Mouse (Mus musculus): ENCODE results near the gene Pde7b. TPM values are rescaled to one million over a fixed set of nuclear protein-coding genes. Genes with fewer than 3 reads are reported as not detected.
"Not testable (repeated sequence)": the region's sequence is repeated elsewhere in the genome, so short reads cannot be mapped to it uniquely, and the experiment has no call there.

The Pde7b gene
- polyA plus RNA-seq, 2 experiments from 2014 or later, result 0.15 to 0.33 TPM

GRCm38 (mm10) chr10:20547951-20548551 lies 176.8 kb downstream of the Pde7b start:
- no peak for ATAC-seq

- no peak for ATAC-seq
Observed at GRCm38 (mm10) chr10:20543121-20543520, 181.8 kb downstream of the Pde7b start.

- no peak for ATAC-seq
Observed at GRCm38 (mm10) chr10:20533811-20534210, 191.1 kb downstream of the Pde7b start.

GRCm38 (mm10) chr10:20531921-20532320 lies 193.0 kb downstream of the Pde7b start:
- ATAC-seq, result no peak

- ATAC-seq, result no peak
Observed at GRCm38 (mm10) chr10:20528544-20529411, 196.1 kb downstream of the Pde7b start.

- no peak for ATAC-seq
Observed at GRCm38 (mm10) chr10:20527737-20528136, 197.1 kb downstream of the Pde7b start.

- ATAC-seq, result no peak
Observed at GRCm38 (mm10) chr10:20518529-20518889, 206.4 kb downstream of the Pde7b start.

GRCm38 (mm10) chr10:20517756-20518528 lies 206.9 kb downstream of the Pde7b start:
- not testable (repeated sequence) for ATAC-seq

GRCm38 (mm10) chr10:20513891-20514290 lies 211.0 kb downstream of the Pde7b start:
- ATAC-seq, result no peak

- no peak for ATAC-seq
Observed at GRCm38 (mm10) chr10:20513461-20513860, 211.4 kb downstream of the Pde7b start.

- no peak for ATAC-seq
Observed at GRCm38 (mm10) chr10:20509819-20510218, 215.1 kb downstream of the Pde7b start.

GRCm38 (mm10) chr10:20508497-20508896 lies 216.4 kb downstream of the Pde7b start:
- no peak for ATAC-seq

GRCm38 (mm10) chr10:20507732-20508412 lies 217.0 kb downstream of the Pde7b start:
- no peak for ATAC-seq

GRCm38 (mm10) chr10:20507069-20507468 lies 217.8 kb downstream of the Pde7b start:
- no peak for ATAC-seq

GRCm38 (mm10) chr10:20505454-20505853 lies 219.4 kb downstream of the Pde7b start:
- no peak for ATAC-seq

GRCm38 (mm10) chr10:20504800-20505199 lies 220.1 kb downstream of the Pde7b start:
- no peak for ATAC-seq

GRCm38 (mm10) chr10:20503265-20504025 lies 221.4 kb downstream of the Pde7b start:
- no peak for ATAC-seq

- no peak for ATAC-seq
Observed at GRCm38 (mm10) chr10:20501221-20501620, 223.7 kb downstream of the Pde7b start.

GRCm38 (mm10) chr10:20495051-20495450 lies 229.8 kb downstream of the Pde7b start:
- ATAC-seq, result no peak

- ATAC-seq, result no peak
Observed at GRCm38 (mm10) chr10:20493826-20494455, 230.9 kb downstream of the Pde7b start.

GRCm38 (mm10) chr10:20492216-20492964 lies 232.5 kb downstream of the Pde7b start:
- ATAC-seq, result no peak

Measured in CD4-positive, CD25-positive, alpha-beta regulatory T cell, adult 4 months (primary cell).